Mouse (Mus musculus) right cerebral cortex, postnatal 14 days (tissue): ENCODE results near the gene Adm.
"Not testable (repeated sequence)": the region's sequence is repeated elsewhere in the genome, so short reads cannot be mapped to it uniquely, and the experiment has no call there.

ENCODE experiments used
- DNase-seq: peaks from one replicate; pipeline ENCODE4 v3.0.0; 2022

Adm gene

GRCm38 (mm10) chr7:110629892-110630666, 2.6 kb downstream of the Adm start:
- DNase-seq = peak; percentile 83

- no peak for DNase-seq
Observed at GRCm38 (mm10) chr7:110631136-110631888, 3.9 kb downstream of the Adm start.

GRCm38 (mm10) chr7:110635929-110636328, 8.5 kb downstream of the Adm start:
- DNase-seq = no peak

GRCm38 (mm10) chr7:110636559-110636958, 9.1 kb downstream of the Adm start:
- DNase-seq = no peak

- DNase-seq = no peak
Observed at GRCm38 (mm10) chr7:110638305-110639110, 11.0 kb downstream of the Adm start.

GRCm38 (mm10) chr7:110639291-110639915, 11.9 kb downstream of the Adm start:
- DNase-seq = no peak

GRCm38 (mm10) chr7:110639958-110640357, 12.5 kb downstream of the Adm start:
- not testable (repeated sequence) for DNase-seq

GRCm38 (mm10) chr7:110645311-110645710, 17.9 kb downstream of the Adm start:
- DNase-seq = peak; percentile 58

- DNase-seq = no peak
Observed at GRCm38 (mm10) chr7:110645859-110646258, 18.4 kb downstream of the Adm start.

- DNase-seq = no peak
Observed at GRCm38 (mm10) chr7:110646611-110647407, 19.3 kb downstream of the Adm start.

GRCm38 (mm10) chr7:110647559-110648454, 20.3 kb downstream of the Adm start:
- DNase-seq = no peak

- DNase-seq = no peak
Observed at GRCm38 (mm10) chr7:110648455-110649085, 21.1 kb downstream of the Adm start.

GRCm38 (mm10) chr7:110649133-110649987, 21.9 kb downstream of the Adm start:
- DNase-seq = no peak

GRCm38 (mm10) chr7:110650491-110650890, 23.0 kb downstream of the Adm start:
- DNase-seq = no peak

GRCm38 (mm10) chr7:110651091-110651490, 23.6 kb downstream of the Adm start:
- no peak for DNase-seq

GRCm38 (mm10) chr7:110655230-110655629, 27.8 kb downstream of the Adm start:
- DNase-seq = no peak

- DNase-seq = no peak
Observed at GRCm38 (mm10) chr7:110655966-110656365, 28.5 kb downstream of the Adm start.

- no peak for DNase-seq
Observed at GRCm38 (mm10) chr7:110658378-110658928, 31.0 kb downstream of the Adm start.

- no peak for DNase-seq
Observed at GRCm38 (mm10) chr7:110666537-110666936, 39.1 kb downstream of the Adm start.
